Mouse (Mus musculus) liver, embryonic 11.5 days (tissue): ENCODE measurements around the gene Gm45844. TPM values are rescaled to one million over a fixed set of nuclear protein-coding genes. Genes with fewer than 3 reads are reported as not detected.
"Not testable (repeated sequence)": the region's sequence is repeated elsewhere in the genome, so short reads cannot be mapped to it uniquely, and the experiment has no call there.

Source experiments
- ATAC-seq: fragments of 200-750 bp; cut with Nextera tagmentation; replicated peaks from 2 replicates; pipeline ENCODE4 v1.8.0; 2017; ENCODE audit warnings: moderate number of reproducible peaks, mild to moderate bottlenecking, moderate TSS enrichment, moderate library complexity; ENCODE audit not compliant: low FRiP score
- DNase-seq: peaks from one replicate; pipeline ENCODE4 v3.0.0-alpha.2; 2017; ENCODE audit warnings: low spot score
- H3K27ac ChIP-seq: fragments of 300-500 bp; sonication (generic); 2 replicates; pipeline ENCODE4 v1.5.1; 2014; ENCODE audit warnings: mild to moderate bottlenecking, low read depth, low read length, control low read depth
- H3K27me3 ChIP-seq: fragments of 300-500 bp; sonication (generic); replicated peaks from 2 replicates; pipeline ENCODE4 v1.6.1; 2014; ENCODE audit warnings: low read length, mixed read lengths; ENCODE audit not compliant: control insufficient read depth, insufficient read depth
- H3K36me3 ChIP-seq: fragments of 300-500 bp; sonication (generic); 2 replicates; pipeline ENCODE4 v1.6.1; 2014; ENCODE audit warnings: mild to moderate bottlenecking, low read length, moderate library complexity, mixed read lengths; ENCODE audit not compliant: control insufficient read depth, insufficient read depth
- H3K4me1 ChIP-seq: fragments of 300-500 bp; sonication (generic); replicated peaks from 2 replicates; pipeline ENCODE4 v1.6.1; 2014; ENCODE audit warnings: low read length, mixed read lengths; ENCODE audit not compliant: control insufficient read depth, insufficient read depth
- H3K4me2 ChIP-seq: fragments of 300-500 bp; sonication (generic); 2 replicates; pipeline ENCODE4 v1.6.1; 2014; ENCODE audit warnings: mild to moderate bottlenecking, control low read depth, moderate library complexity
- H3K4me3 ChIP-seq: fragments of 300-500 bp; sonication (generic); 2 replicates; pipeline ENCODE4 v1.5.1; 2014; ENCODE audit warnings: low read depth, low read length, control low read depth
- H3K9ac ChIP-seq: fragments of 300-500 bp; sonication (generic); 2 replicates; pipeline ENCODE4 v1.6.1; 2014; ENCODE audit warnings: low read depth, low read length, control low read depth
- H3K9me3 ChIP-seq: fragments of 300-500 bp; sonication (generic); 2 replicates; pipeline ENCODE4 v1.6.1; 2016; ENCODE audit warnings: low read length, inconsistent platforms, mixed read lengths; ENCODE audit not compliant: control insufficient read depth
- WGBS: fragments of 180-500 bp; shearing (Covaris S2); extraction: QIAGEN DNeasy Blood & Tissue Kit; methylation state at CpG from one replicate; pipeline ENCODE4 v1.1.7; 2014; 5-methylcytosine and 5-hydroxymethylcytosine counted together
- polyA plus RNA-seq: library from polyadenylated mRNA; unstranded; fragments of >200 nt; fragmentation: Nextera tagmentation; extraction: Ambion mirVana; gene quantifications from 2 replicates; pipeline ENCODE4 v1.2.1, GENCODE M21; 2014

Gm45844 gene
- 2.3 and 2.8 TPM in 2 replicates for polyA plus RNA-seq

- Histone ChIP-seq H3K4me3 (peak within 1 kb of the TSS; percentile 45), H3K9ac (peak within 1 kb of the TSS; percentile 63), H3K4me2 (peak within 1 kb of the TSS; percentile 52)
- H3K36me3 ChIP-seq, H3K9me3 ChIP-seq, H3K4me1 ChIP-seq, H3K27ac ChIP-seq, H3K27me3 ChIP-seq: not testable (repeated sequence)
- ATAC-seq: peak; percentile 100
- peak; percentile 78 for DNase-seq
- WGBS: 41% methylated on average over 45 of the region's 45 CpGs
These were observed at the start of gene Gm45844 for GRCm38 (mm10) chr7:7277966-7278567. TSS of gene Gm45844 (minus strand) at chr7:7278289.

- no peaks in the 10 kb centered on the region for H3K4me1 ChIP-seq
- H3K4me3 ChIP-seq: no peak overlapping the region
- DNase-seq (no peak), ATAC-seq (no peak)
- 77% methylated on average over 16 of the region's 16 CpGs for WGBS
- H3K27ac ChIP-seq: no peak overlapping the region
- no peak overlapping the region for H3K9ac ChIP-seq
- no peak overlapping the region for H3K4me2 ChIP-seq
- H3K9me3 ChIP-seq: peaks cover 4% of the 10 kb centered on the region; the same call in 1 of the 2 replicates
- peaks cover 14% of the 10 kb centered on the region; the same call in 1 of the 2 replicates for H3K36me3 ChIP-seq
- no peaks in the 10 kb centered on the region for H3K27me3 ChIP-seq
These were observed 17.5 kb upstream of the Gm45844 start for GRCm38 (mm10) chr7:7295595-7295994.

- H3K9me3 ChIP-seq: peaks cover 4% of the 10 kb centered on the region
- H3K4me3 ChIP-seq: no peak overlapping the region
- H3K4me1 ChIP-seq: no peaks in the 10 kb centered on the region
- no peak overlapping the region for H3K4me2 ChIP-seq
- no peaks in the 10 kb centered on the region for H3K27me3 ChIP-seq
- H3K9ac ChIP-seq: no peak overlapping the region
- WGBS: 55% methylated on average over 1 of the region's 1 CpGs
- DNase-seq: no peak
- no peak overlapping the region for H3K27ac ChIP-seq
- peaks cover 7% of the 10 kb centered on the region; the same call in 1 of the 2 replicates for H3K36me3 ChIP-seq
- no peak for ATAC-seq
These were observed 3.3 kb upstream of the Gm45844 start for GRCm38 (mm10) chr7:7281383-7281782.

- Histone ChIP-seq H3K9ac (peak overlapping the region; percentile 63), H3K4me2 (peak overlapping the region; percentile 52), H3K4me3 (peak overlapping the region; percentile 45)
- peak; percentile 35 for ATAC-seq
- H3K27me3 ChIP-seq, H3K36me3 ChIP-seq, H3K27ac ChIP-seq, H3K9me3 ChIP-seq, H3K4me1 ChIP-seq, DNase-seq: not testable (repeated sequence)
- WGBS: 56% methylated on average over 24 of the region's 24 CpGs
These were observed 533 bp downstream of the Gm45844 start for GRCm38 (mm10) chr7:7277556-7277955.

GRCm38 (mm10) chr7:7247228-7247627 lies 30.9 kb downstream of the Gm45844 start, which contains the start of gene Vmn2r29:
TSS of gene Vmn2r29 (minus strand) at chr7:7247328.
- H3K4me1 ChIP-seq, H3K27me3 ChIP-seq, H3K27ac ChIP-seq, DNase-seq, H3K4me2 ChIP-seq, H3K36me3 ChIP-seq, H3K4me3 ChIP-seq, H3K9ac ChIP-seq, ATAC-seq, H3K9me3 ChIP-seq: not testable (repeated sequence)
- WGBS: no CpG with 5 or more reads among the region's 1 CpGs

- H3K27me3 ChIP-seq, ATAC-seq, H3K27ac ChIP-seq, H3K36me3 ChIP-seq, H3K9ac ChIP-seq, H3K4me1 ChIP-seq, DNase-seq, H3K9me3 ChIP-seq: not testable (repeated sequence)
- WGBS: 2% methylated on average over 24 of the region's 24 CpGs
- peak within 1 kb of the TSS; percentile 62 for H3K4me2 ChIP-seq
- H3K4me3 ChIP-seq: peak within 1 kb of the TSS; percentile 52
These were observed 68.6 kb downstream of the Gm45844 start, which contains the start of gene Zfp772 for GRCm38 (mm10) chr7:7209313-7210151. TSS of gene Zfp772 (minus strand) at chr7:7209998.

- H3K36me3 ChIP-seq: no peaks in the 10 kb centered on the region
- DNase-seq: peak; percentile 73
- H3K27ac ChIP-seq: no peak overlapping the region
- H3K4me3 ChIP-seq: peak overlapping the region; percentile 59
- peak overlapping the region; percentile 62 for H3K4me2 ChIP-seq
- no peaks in the 10 kb centered on the region for H3K9me3 ChIP-seq
- no peaks in the 10 kb centered on the region for H3K27me3 ChIP-seq
- 12% methylated on average over 18 of the region's 18 CpGs for WGBS
- ATAC-seq: peak; percentile 95
- H3K9ac ChIP-seq: no peak overlapping the region
- no peaks in the 10 kb centered on the region for H3K4me1 ChIP-seq
These were observed 89.7 kb downstream of the Gm45844 start for GRCm38 (mm10) chr7:7188191-7188942.

- Histone ChIP-seq H3K27me3 (no peaks in the 10 kb centered on the region), H3K9me3 (no peaks in the 10 kb centered on the region), H3K27ac (no peak overlapping the region), H3K9ac (no peak overlapping the region), H3K4me1 (no peaks in the 10 kb centered on the region), H3K36me3 (no peaks in the 10 kb centered on the region; the same call in 1 of the 2 replicates), H3K4me3 (peak overlapping the region; percentile 59), H3K4me2 (peak overlapping the region; percentile 62)
- WGBS: 25% methylated on average over 13 of the region's 13 CpGs
- ATAC-seq (peak; percentile 56), DNase-seq (no peak)
These were observed 90.5 kb downstream of the Gm45844 start for GRCm38 (mm10) chr7:7187417-7188190.
